Mouse (Mus musculus) hindbrain, embryonic 12.5 days (tissue): ENCODE measurements around the gene Xrcc5. TPM values are rescaled to one million over a fixed set of nuclear protein-coding genes. Genes with fewer than 3 reads are reported as not detected.

ENCODE experiments used
- ATAC-seq: fragments of 200-750 bp; cut with Nextera tagmentation; 2 replicates; pipeline ENCODE4 v1.8.0; 2017; ENCODE audit warnings: moderate TSS enrichment; ENCODE audit not compliant: low FRiP score
- H3K27ac ChIP-seq: fragments of 300-500 bp; sonication (generic); 2 replicates; pipeline ENCODE4 v1.5.1; 2016; ENCODE audit warnings: mild to moderate bottlenecking
- H3K27me3 ChIP-seq: fragments of 300-500 bp; sonication (generic); 2 replicates; pipeline ENCODE4 v1.6.1; 2016; ENCODE audit warnings: mild to moderate bottlenecking
- H3K36me3 ChIP-seq: fragments of 300-500 bp; sonication (generic); 2 replicates; pipeline ENCODE4 v1.6.1; 2016; ENCODE audit warnings: mild to moderate bottlenecking
- H3K4me1 ChIP-seq: fragments of 300-500 bp; sonication (generic); 2 replicates; pipeline ENCODE4 v1.6.1; 2016
- H3K4me2 ChIP-seq: fragments of 300-500 bp; sonication (generic); replicated peaks from 2 replicates; pipeline ENCODE4 v1.6.1; 2016; ENCODE audit warnings: mild to moderate bottlenecking
- H3K4me3 ChIP-seq: fragments of 300-500 bp; sonication (generic); 2 replicates; pipeline ENCODE4 v1.5.1; 2016; ENCODE audit warnings: mild to moderate bottlenecking
- H3K9ac ChIP-seq: fragments of 300-500 bp; sonication (generic); 2 replicates; pipeline ENCODE4 v1.6.1; 2016; ENCODE audit warnings: mild to moderate bottlenecking, moderate library complexity
- H3K9me3 ChIP-seq: fragments of 300-500 bp; sonication (generic); replicated peaks from 2 replicates; pipeline ENCODE4 v1.6.1; 2016; ENCODE audit warnings: mild to moderate bottlenecking
- WGBS: fragments of 180-500 bp; shearing (Covaris S2); methylation state at CpG from one replicate; pipeline ENCODE4 v1.1.7; 2016; 5-methylcytosine and 5-hydroxymethylcytosine counted together
- polyA plus RNA-seq: library from polyadenylated mRNA; unstranded; fragments of >200 nt; fragmentation: Nextera tagmentation; extraction: Ambion mirVana; gene quantifications from 2 replicates; pipeline ENCODE4 v1.2.1, GENCODE M21; 2016

Xrcc5 gene
- polyA plus RNA-seq, 1 experiment from 2014 or later: 44.0 TPM

DNA sequence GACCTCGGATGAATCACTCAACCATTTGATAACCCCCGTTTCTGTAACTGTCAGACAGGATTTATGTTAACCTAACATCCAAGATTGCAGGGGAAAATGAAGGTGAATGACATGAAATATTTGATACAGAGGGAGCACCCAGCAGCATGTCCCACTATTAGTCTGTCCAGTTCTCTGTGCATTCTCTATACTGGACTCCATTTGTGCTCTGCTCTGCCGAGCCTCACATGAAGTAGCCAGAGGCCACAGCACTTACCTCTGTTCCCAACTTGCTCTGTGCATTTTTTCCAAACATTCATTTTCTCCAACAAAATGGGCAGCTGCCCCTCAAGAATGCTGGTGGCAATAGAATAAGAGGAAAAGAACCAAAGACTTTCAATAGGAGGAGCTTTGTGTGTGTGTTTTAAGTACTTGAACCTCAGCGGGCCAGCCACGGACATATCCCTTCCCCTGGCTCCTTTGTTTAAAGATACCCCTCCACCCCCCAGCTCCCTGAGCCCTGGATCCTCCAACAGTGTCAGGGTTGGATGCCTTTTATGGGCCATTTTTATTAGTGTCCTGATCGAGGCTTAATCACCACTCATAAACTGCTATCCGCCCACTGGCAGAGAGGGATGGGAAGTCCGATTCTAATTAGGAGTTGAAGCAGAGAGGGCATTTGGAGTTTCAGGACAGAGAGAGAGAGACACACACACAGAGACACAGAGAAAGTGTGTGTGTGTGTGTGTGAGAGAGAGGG, 94.3 kb downstream of the Xrcc5 start:
- Histone ChIP-seq H3K4me2 (no peak overlapping the region), H3K9ac (0 out of 2 replicates have a peak overlapping the region, but pooled peaks have one; percentile 15), H3K9me3 (no peaks in the 10 kb centered on the region), H3K36me3 (0 out of 2 replicates have a peak, but pooled peaks cover 7% of the 10 kb centered on the region), H3K4me3 (no peak overlapping the region), H3K27me3 (no peaks in the 10 kb centered on the region), H3K4me1 (peaks cover 3% of the 10 kb centered on the region), H3K27ac (no peak overlapping the region)
- no peak for ATAC-seq
- 76% methylated on average over 8 of the region's 8 CpGs for WGBS

DNA sequence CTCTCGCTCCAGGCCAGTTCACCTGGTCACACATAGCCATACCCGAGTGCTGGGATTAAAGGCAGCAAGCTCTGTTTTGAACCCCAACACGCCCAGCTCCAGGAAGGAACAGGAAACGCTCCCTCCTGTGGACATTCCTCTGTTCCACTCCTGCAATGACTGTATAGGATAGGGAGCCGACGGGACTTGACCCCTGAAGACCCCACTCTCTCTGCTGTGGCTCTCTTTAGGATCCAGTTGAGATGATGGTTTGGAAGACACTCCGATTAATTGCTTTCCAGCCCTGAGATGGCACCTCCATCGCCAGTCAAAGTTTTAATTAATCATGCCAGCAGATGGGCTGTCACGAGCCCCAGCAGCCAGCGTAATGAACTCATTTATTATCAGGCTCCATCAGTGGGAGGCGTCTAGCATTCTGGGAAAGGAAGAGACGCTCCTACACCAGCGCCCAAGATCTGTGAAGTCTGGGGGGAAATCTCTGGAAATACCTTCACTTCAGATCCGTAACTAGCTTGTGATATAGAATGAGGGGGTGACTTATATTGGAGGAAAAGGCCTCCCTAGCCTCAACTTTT, 99.4 kb downstream of the Xrcc5 start:
- peak; percentile 76 for ATAC-seq
- Histone ChIP-seq H3K4me3 (no peak overlapping the region), H3K27me3 (no peaks in the 10 kb centered on the region), H3K4me1 (peaks cover 7% of the 10 kb centered on the region), H3K36me3 (no peaks in the 10 kb centered on the region), H3K9me3 (no peaks in the 10 kb centered on the region), H3K27ac (peak overlapping the region; percentile 48), H3K9ac (no peak overlapping the region), H3K4me2 (no peak overlapping the region)
- WGBS: 66% methylated on average over 14 of the region's 14 CpGs

DNA sequence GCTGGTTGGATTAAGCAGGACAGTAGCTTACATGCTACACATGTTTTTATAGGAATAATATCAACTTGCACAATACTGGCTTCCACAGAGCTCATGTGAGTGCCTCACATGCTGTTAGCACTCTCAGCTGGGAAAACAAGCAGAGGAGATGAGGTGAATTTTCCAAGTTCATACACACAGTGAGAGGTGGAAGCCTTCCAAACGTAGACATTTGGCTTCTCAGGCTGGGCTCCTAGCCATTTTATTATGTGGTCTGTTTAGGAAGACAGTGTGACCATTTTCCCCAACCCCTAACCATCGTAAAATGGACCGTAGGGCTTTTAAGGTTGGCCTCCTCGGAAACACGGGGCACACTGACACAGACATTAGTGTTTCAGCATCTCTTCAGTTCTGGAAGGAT, 102.7 kb downstream of the Xrcc5 start:
- no peak for ATAC-seq
- H3K27me3 ChIP-seq: no peaks in the 10 kb centered on the region
- no peaks in the 10 kb centered on the region for H3K36me3 ChIP-seq
- H3K9me3 ChIP-seq: no peaks in the 10 kb centered on the region
- no peak overlapping the region for H3K27ac ChIP-seq
- no peak overlapping the region for H3K4me2 ChIP-seq
- no peak overlapping the region for H3K4me3 ChIP-seq
- 87% methylated on average over 5 of the region's 5 CpGs for WGBS
- H3K9ac ChIP-seq: no peak overlapping the region
- H3K4me1 ChIP-seq: peaks cover 19% of the 10 kb centered on the region

- whole genome bisulfite sequencing: 89% methylated on average over 8 of the region's 8 CpGs
- Histone ChIP-seq H3K4me2 (no peak overlapping the region), H3K27me3 (no peaks in the 10 kb centered on the region), H3K4me1 (peaks cover 21% of the 10 kb centered on the region), H3K36me3 (no peaks in the 10 kb centered on the region), H3K4me3 (no peak overlapping the region), H3K9me3 (no peaks in the 10 kb centered on the region), H3K9ac (no peak overlapping the region), H3K27ac (no peak overlapping the region)
- ATAC-seq: no peak
Observed at GRCm38 (mm10) chr1:72411108-72411507, 103.9 kb downstream of the Xrcc5 start.

- no peak overlapping the region for H3K4me3 ChIP-seq
- 93% methylated on average over 8 of the region's 8 CpGs for WGBS
- peaks cover 14% of the 10 kb centered on the region for H3K4me1 ChIP-seq
- H3K27me3 ChIP-seq: no peaks in the 10 kb centered on the region
- H3K9me3 ChIP-seq: no peaks in the 10 kb centered on the region
- no peak overlapping the region for H3K4me2 ChIP-seq
- no peak overlapping the region for H3K9ac ChIP-seq
- no peaks in the 10 kb centered on the region for H3K36me3 ChIP-seq
- no peak for ATAC-seq
- no peak overlapping the region for H3K27ac ChIP-seq
Observed at GRCm38 (mm10) chr1:72413205-72413604, 106.0 kb downstream of the Xrcc5 start.

DNA sequence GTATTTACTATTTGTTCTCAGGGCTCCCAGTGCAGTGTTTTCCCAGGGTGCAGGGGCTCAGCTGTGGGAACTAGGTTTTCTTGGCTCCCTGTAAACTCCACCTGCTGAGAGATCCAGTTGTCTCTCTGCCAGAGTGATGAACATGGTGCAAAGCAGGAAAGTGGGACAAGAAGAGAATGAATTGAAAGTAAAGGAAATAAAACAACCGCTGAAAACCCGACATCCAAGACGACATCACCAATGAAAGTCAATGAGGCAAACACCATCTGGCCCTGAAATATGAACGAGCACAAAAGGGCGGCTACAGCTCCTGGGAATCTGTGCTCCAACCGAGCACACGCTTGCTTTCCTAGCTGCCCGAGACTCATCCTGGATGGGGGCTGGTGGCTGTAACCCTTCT, 106.9 kb downstream of the Xrcc5 start:
- Histone ChIP-seq H3K4me3 (no peak overlapping the region), H3K36me3 (no peaks in the 10 kb centered on the region), H3K27ac (peak overlapping the region; percentile 58), H3K27me3 (no peaks in the 10 kb centered on the region), H3K4me1 (peaks cover 19% of the 10 kb centered on the region), H3K9me3 (no peaks in the 10 kb centered on the region), H3K9ac (no peak overlapping the region), H3K4me2 (0 out of 2 replicates have a peak overlapping the region, but pooled peaks have one; percentile 1)
- no peak for ATAC-seq
- 29% methylated on average over 8 of the region's 8 CpGs for WGBS

- Histone ChIP-seq H3K9me3 (no peaks in the 10 kb centered on the region), H3K4me2 (0 out of 2 replicates have a peak overlapping the region, but pooled peaks have one; percentile 1), H3K27ac (peak overlapping the region; percentile 58), H3K4me1 (peaks cover 20% of the 10 kb centered on the region), H3K36me3 (no peaks in the 10 kb centered on the region), H3K9ac (no peak overlapping the region), H3K27me3 (no peaks in the 10 kb centered on the region), H3K4me3 (no peak overlapping the region)
- no peak for ATAC-seq
- 32% methylated on average over 8 of the region's 8 CpGs for WGBS
Observed at GRCm38 (mm10) chr1:72414561-72415253, 107.5 kb downstream of the Xrcc5 start.

GRCm38 (mm10) chr1:72418744-72419655, 111.8 kb downstream of the Xrcc5 start:
- ATAC-seq: no peak
- peak overlapping the region; percentile 52; the same call in 1 of the 2 replicates for H3K27ac ChIP-seq
- 56% methylated on average over 8 of the region's 8 CpGs for WGBS

GRCm38 (mm10) chr1:72420220-72420619, 113.0 kb downstream of the Xrcc5 start:
- no peaks in the 10 kb centered on the region for H3K36me3 ChIP-seq
- no peak overlapping the region for H3K27ac ChIP-seq
- peaks cover 9% of the 10 kb centered on the region; the same call in 1 of the 2 replicates for H3K4me1 ChIP-seq
- no peak overlapping the region for H3K4me2 ChIP-seq
- 66% methylated on average over 2 of the region's 2 CpGs for WGBS
- ATAC-seq: no peak
- H3K9me3 ChIP-seq: no peaks in the 10 kb centered on the region
- no peaks in the 10 kb centered on the region for H3K27me3 ChIP-seq
- no peak overlapping the region for H3K9ac ChIP-seq
- H3K4me3 ChIP-seq: no peak overlapping the region

More at GRCm38 (mm10) chr1:72418744-72419655, 111.8 kb downstream of the Xrcc5 start:
- peaks cover 21% of the 10 kb centered on the region for H3K4me1 ChIP-seq
- no peaks in the 10 kb centered on the region for H3K36me3 ChIP-seq
- H3K4me2 ChIP-seq: no peak overlapping the region
- no peaks in the 10 kb centered on the region for H3K9me3 ChIP-seq
- H3K27me3 ChIP-seq: no peaks in the 10 kb centered on the region
- H3K4me3 ChIP-seq: no peak overlapping the region
- H3K9ac ChIP-seq: no peak overlapping the region

GRCm38 (mm10) chr1:72422121-72422520, 114.9 kb downstream of the Xrcc5 start:
- H3K4me3 ChIP-seq: no peak overlapping the region
- no peak overlapping the region for H3K9ac ChIP-seq
- H3K27me3 ChIP-seq: no peaks in the 10 kb centered on the region
- H3K9me3 ChIP-seq: no peaks in the 10 kb centered on the region
- H3K4me1 ChIP-seq: peaks cover 9% of the 10 kb centered on the region; the same call in 1 of the 2 replicates
- WGBS: 93% methylated on average over 4 of the region's 4 CpGs
- ATAC-seq: no peak
- no peaks in the 10 kb centered on the region for H3K36me3 ChIP-seq
- H3K4me2 ChIP-seq: no peak overlapping the region
- H3K27ac ChIP-seq: no peak overlapping the region

DNA sequence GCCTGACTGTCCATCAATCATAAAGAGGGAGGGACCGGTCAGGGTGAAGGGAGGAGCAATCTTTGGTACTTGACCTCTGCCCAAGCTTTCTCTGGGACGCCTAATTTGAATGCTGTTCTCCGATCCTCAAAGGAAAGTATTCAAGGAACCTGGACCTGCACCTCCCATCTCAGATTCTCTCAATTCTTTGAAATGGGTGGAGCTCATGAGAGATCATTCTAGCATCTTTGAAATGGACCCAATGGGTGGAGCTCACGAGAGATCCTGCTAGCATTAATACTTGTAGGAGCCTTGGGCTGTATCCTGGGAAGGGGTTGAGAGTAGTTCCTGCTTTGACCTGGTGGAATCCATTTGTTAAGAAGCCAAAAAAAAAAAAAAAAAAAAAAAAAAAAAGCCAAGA, 119.2 kb downstream of the Xrcc5 start:
- WGBS: 84% methylated on average over 4 of the region's 4 CpGs
- ATAC-seq: no peak
- Histone ChIP-seq H3K9ac (no peak overlapping the region), H3K9me3 (no peaks in the 10 kb centered on the region), H3K4me3 (no peak overlapping the region), H3K4me2 (no peak overlapping the region), H3K4me1 (no peaks in the 10 kb centered on the region), H3K27me3 (no peaks in the 10 kb centered on the region), H3K27ac (no peak overlapping the region), H3K36me3 (no peaks in the 10 kb centered on the region)

- Histone ChIP-seq H3K9me3 (no peaks in the 10 kb centered on the region), H3K4me1 (no peaks in the 10 kb centered on the region), H3K4me2 (no peak overlapping the region), H3K36me3 (no peaks in the 10 kb centered on the region), H3K4me3 (no peak overlapping the region), H3K9ac (no peak overlapping the region), H3K27me3 (no peaks in the 10 kb centered on the region), H3K27ac (no peak overlapping the region)
- WGBS: 88% methylated on average over 8 of the region's 8 CpGs
- ATAC-seq: no peak
Observed at GRCm38 (mm10) chr1:72428526-72428925, 121.3 kb downstream of the Xrcc5 start.
